Mouse (Mus musculus) left cerebral cortex, adult 8-10 months (tissue): ENCODE measurements around the gene Mrpl34. TPM values are rescaled to one million over a fixed set of nuclear protein-coding genes. Genes with fewer than 3 reads are reported as not detected.
"Not testable (repeated sequence)": the region's sequence is repeated elsewhere in the genome, so short reads cannot be mapped to it uniquely, and the experiment has no call there.

ENCODE experiments used
- DNase-seq, 2 experiments: peaks; one replicate each; pipeline ENCODE4 v3.0.0; 2022; ENCODE audit warnings: low spot score in 2 of 2
- total RNA-seq, 4 experiments: library from RNA; stranded (reverse); gene quantifications; 2 replicates each; pipeline ENCODE4 v1.2.4; 2022

Mrpl34 gene
- total RNA-seq = 10 to 100 TPM; 50.0 to 56.8 (median 53.3) TPM

DNA sequence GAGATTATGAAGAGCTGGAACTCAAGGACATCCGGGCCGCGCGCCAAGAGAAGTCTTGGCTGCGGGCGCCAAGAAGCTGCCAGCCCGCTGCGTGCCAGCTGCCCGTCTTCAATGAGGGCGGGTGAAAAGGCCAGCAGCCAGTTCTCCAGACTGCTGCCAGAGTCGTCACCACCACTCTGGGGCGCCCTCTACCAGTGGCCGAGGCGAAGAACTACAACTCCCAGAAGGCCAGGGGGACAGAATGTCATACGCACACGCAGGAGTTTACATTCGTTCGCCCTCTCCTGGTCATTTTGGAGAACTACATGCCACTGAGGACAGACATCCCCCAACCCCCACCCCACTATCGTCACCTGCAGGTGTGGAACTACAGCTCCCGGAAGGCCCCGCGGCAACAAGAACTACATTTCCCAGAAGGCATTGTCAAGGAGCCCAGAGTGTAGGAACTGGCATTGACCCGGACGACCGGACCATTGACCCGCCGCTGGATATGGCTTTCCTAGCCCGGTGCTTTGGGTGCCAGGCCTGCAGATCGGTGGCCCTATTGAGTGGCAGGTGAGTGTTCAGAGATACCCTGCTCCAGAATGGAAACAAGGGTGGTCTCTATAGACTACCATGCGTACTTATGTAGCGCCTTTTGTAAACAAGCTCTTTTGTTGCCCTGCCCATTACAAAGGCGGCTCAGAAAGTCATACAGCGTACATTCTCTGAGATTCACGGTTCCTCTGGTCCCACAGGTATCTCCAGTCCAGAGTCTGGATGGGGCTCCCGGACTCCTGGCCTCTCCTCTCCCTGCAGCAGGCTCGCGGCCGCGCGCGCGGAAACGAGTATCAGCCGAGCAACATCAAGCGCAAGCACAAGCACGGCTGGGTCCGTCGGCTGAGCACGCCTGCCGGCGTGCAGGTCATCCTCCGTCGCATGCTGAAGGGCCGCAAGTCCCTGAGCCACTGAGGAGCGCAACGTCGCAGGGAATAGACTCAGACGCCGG is at the start of gene Mrpl34:
TSS of gene Mrpl34 (plus strand) at position 447 of the 988 bp plus-strand sequence.
- peak; percentile 94 to 99 for DNase-seq

DNA sequence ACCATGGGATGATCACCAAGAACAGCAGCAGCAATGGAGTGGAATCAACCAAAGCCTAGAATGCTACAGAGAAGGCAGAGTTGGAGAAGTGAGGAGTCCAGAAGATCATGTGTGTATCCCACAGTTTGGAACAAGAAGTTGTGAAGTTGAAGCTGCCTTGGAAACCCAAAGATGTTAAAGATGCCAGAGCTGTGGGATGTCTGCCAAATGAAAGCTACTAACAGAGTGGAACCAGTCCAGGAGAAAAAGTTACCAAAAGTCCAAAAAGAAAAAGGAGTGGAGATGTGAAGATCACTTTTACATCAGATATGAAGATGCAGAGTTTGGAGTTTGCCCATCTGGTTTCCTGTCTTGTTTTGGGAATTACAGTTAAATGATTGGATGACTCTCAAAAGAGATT is 42.6 kb upstream of the Mrpl34 start:
- no peak for DNase-seq

DNA sequence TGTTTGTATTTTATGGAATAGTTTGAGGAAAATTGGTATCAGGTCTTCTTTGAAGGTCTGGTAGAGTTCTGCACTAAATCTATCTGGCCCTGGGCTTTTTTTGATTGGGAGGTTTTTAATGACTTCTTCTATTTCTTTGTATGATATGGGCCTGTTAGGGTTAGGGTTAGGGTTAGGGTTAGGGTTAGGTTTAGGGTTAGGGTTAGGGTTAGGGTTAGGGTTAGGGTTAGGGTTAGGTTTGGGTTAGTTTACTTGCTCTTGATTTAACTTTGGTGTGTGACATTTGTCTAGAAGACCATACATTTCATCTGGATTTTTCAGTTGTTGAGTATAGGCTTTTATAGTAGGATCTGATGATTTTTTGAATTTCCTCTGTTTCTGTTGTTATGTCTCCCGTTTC is 31.8 kb upstream of the Mrpl34 start:
- not testable (repeated sequence) for DNase-seq

DNA sequence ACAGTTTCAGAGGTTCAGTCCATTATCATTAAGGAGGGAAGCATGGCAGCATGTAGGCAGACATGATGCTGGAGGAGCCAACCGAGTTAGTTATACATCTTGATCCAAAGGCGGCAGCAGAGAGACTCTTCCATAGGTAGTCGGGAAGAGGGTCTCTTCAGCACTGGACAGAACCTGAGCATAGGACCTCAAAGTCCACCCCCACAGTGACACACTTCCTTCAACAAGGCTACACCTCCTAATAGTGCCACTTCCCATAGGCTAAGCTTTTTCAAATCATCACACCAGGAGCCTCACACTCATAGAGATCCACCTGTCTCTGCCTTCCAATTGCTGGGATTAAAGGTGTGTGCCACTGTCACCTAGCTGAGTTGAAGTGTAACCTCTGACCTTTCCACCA is 27.7 kb upstream of the Mrpl34 start:
- no peak for DNase-seq

DNA sequence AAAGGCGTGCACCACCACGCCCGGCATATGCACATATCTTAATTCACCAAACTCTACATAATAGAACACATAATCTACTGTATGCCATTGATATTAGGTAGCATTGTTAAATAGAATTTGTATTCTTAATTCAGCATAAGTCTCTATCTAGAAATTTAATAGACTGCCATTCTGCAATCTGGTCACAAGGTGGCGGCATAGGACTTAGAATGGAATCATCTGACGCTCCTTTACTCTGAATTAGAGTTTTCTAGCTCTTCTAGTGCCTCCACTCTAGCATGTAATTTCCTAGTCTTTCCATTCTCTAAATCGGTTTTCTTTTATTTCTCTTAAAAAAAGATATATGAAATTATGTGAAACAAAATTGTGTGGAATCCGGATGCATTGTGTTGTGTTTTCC is 23.4 kb upstream of the Mrpl34 start:
- DNase-seq = no peak

DNA sequence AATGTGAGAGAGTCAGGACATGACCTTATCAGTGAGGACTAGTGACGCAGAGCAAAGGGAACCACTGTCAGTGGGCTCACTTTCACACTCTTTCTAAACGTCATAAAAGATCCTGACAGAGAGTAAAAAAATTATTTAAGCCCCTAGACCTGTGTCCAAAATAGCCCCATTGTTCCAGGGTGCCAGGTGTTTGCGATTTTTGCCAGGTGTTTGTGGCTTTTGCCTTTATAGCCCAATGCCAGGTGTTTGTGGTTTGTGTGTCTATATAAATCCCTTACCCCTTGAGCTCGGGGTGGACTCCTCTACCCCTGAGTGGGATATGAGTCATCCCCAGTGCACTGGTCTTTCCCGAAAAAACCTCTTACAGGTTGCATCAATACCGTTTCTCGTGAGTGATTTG is 19.7 kb upstream of the Mrpl34 start:
- no peak for DNase-seq

DNA sequence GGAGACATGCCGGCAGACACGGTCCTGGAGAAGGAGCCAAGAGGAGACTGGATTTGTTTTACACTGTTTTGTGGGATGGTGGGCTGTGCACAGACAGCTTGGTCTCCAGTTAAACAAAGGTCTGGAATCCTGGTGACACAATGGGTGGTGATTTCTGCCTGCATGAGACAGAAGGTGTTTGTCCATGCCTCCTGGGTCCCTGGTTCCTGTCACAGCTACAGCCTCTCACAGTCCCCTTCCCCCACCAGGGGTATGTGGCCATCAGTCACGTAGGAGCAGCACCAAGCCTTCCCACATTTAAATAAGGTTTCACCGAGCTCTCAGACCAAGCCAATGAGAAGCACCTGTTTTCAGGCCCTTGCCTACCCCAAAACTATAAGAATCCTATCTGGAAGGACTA is 13.4 kb upstream of the Mrpl34 start:
- no peak for DNase-seq

DNA sequence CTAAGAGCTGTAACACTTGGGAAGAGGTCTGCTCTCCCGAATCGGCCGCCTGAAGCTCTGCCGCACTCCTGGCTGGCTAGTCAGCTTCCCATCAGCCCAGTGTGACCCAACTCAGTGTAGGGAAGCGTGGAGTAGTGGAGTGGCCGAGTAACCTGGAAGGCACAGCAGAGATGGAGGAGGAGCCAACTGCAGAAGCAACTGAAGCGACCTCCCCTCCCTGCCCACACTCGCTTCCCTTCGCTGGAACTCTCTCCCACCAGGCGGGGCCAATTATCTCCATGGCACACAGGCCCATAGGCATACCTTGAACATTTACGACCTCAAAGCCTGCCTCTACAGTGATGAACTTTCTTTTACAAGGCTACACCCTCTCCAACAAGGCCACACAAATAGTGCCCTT is 13.0 kb upstream of the Mrpl34 start:
- DNase-seq = no peak

DNA sequence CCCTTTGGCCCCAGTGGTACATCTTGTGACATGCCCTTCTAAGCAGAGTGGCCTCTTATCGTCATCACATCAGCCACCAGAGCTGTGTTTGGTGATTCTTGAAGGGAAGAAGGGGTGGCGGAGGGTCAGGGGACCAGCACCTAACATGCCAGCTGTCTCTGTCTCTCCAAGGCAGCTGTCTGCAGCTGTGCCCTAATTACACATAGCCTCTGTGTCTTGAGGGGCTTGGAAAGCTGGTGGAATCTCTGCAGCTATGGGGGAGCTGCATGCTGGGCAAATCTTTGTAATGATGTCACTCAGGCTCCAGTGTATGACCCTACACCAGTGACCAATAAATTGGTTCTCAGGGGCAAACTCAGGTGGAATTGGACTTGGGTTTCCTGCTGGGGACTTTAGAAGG is 12.1 kb upstream of the Mrpl34 start:
- no peak for DNase-seq

DNA sequence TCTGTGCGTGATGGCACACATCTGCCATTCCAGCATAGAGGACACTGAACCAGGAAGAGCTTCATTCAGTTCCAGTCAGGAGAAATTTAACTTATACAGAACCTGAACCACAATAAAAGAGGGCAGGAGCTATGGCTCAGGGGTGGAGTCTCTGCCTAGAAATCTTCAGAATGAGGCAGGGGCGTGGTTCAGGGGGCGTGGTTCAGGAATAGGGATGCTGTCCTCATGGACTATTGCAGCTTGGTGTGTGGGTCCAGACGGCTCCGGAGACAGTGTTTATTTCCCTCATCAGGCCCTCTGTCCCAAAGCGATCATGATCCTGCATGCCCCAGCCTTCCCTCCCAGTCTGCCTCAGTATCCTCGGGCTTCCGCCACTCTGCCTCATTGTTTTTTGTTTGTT is 10.1 kb upstream of the Mrpl34 start:
- DNase-seq = no peak

DNA sequence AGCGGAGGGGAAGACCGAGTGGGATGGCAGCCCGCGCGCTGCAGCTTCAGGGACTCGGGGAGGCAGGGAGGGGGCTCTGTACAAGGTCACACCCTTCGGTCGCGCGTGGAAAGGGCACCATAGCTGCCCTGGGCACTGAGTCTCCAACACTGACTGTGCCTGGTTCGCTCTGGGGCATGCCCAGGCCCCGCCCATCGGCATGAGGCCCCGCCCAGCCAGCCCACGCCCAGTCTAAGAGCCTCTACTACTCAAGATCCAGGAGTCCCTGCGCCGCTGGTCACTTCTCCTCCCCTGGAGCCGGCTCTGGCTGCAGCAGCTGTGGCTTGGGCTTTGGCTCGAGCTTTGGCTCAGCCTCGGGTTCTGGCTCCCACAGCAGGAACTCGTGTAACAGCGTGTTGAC is 7.9 kb upstream of the Mrpl34 start:
- DNase-seq = no peak

DNA sequence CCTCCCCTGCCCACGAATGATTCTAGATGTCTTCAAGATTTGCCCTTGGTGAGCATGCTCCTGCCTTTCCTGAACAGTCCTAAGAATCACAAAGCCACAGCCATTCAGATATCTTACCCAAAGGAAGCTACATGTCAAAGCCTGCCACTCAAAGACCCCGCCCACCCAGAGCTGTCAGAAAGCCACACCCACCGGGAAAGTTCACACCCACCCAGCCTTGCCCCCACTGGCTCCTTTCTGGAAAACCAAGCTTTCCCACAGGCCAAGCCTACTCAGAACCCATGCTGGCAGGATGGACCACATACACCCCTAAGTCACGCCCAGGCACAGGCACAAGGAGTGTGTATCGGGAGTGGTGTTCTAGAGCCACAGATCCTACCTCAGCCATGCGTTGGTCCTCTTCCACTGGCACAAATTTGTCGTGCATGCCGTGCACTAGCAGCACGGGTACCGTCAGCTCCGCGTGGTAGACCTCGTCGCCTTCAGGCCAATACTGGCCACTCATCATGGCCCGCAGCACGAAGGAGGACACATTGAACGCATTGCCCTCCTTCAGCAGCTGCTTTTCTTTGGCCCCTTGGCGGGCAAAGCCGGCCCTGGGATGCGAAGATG is 7.0 kb upstream of the Mrpl34 start:
- no peak for DNase-seq

DNA sequence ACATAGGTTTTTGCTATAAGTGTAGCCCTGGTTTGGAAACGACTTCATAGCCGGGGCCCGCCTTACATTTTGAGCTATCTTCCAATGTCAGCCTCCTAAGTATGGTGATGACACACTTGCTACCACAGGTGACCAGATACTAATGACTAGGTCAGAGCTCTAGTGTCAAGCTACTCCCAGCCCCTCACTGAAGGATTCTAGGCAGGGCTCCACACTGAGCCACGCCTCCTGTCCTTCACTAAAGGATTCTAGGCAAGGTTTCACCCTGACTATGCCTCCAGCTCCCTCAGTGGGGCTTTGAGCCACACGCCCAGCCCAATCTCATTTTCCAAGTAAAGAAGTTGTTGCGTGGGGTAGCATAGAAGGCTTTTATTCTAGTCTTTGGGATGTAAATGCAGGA is 4.0 kb upstream of the Mrpl34 start:
- no peak for DNase-seq

DNA sequence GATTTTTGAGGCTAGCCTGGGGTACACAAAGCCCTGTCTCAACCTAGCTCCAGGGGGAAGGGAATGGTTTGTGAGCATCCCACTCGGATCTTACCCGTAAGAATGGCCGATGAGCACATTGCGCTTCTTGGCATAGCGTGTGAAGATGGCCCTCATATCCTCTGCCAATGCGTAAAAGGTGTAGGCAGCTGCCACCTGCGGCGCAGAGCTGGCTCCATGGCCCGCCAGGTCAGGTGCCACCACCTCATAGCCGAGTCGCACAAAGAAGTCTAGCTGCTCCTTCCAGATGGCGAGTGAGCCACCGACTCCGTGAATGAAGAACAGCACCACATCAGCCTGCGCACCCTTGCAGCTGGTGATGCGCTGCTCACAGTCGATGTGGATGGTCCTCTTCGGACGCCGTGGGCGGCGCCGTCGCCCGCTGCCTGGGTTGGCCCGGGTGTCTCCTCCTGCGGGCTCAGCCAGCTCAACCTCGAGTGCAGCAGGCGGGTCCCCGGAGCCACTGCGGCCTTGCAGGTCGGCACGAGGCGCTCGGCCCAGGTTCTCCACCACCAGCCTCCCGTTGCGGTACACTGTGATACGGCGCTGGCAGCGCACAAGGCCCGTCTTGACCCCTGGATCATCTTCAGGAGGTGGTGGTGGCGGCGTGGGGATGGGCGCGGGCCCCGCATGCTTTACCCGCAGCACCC is 3.5 kb upstream of the Mrpl34 start:
- DNase-seq = peak in 1 of 2 experiments; percentile 33

DNA sequence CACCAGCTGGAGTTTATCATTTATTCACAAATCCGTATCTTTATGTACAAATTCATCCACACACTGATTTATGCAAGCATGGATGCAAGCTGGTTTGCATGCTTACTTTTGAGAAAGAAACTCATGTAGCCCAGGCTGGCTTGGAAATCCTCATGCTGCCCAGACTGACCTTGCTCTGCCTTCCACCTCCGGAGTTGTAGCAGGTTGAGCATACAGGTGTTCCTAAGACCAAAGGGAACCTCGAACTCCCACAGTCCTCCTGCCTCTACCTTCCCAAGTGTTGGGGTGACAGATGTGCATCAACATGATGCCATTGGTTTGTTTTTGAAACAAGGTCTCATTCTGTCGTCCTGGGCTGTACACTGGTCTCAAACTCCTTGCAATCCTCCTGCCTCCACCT is 2.6 kb upstream of the Mrpl34 start:
- DNase-seq = peak in 1 of 2 experiments; percentile 17

DNA sequence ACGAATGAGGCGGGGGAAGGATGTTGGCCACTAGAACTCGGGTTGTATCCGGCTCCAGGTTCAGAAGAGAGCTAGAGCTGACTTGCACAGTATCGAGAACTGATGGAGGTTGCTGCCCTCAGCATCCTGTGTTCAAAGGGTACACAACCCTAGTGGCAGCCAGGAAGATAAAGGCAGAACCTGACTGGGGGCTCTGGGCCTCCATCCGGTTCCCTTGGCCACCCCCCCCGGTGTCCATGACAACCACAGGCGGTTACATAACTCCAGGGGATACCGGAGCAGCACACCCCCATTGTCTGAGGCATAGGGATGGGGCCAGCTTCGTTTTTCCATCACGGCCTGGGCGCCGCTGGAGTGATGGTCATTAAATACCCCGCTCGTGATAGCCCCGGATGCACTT is 2.0 kb upstream of the Mrpl34 start:
- DNase-seq = peak in 1 of 2 experiments; percentile 64

DNA sequence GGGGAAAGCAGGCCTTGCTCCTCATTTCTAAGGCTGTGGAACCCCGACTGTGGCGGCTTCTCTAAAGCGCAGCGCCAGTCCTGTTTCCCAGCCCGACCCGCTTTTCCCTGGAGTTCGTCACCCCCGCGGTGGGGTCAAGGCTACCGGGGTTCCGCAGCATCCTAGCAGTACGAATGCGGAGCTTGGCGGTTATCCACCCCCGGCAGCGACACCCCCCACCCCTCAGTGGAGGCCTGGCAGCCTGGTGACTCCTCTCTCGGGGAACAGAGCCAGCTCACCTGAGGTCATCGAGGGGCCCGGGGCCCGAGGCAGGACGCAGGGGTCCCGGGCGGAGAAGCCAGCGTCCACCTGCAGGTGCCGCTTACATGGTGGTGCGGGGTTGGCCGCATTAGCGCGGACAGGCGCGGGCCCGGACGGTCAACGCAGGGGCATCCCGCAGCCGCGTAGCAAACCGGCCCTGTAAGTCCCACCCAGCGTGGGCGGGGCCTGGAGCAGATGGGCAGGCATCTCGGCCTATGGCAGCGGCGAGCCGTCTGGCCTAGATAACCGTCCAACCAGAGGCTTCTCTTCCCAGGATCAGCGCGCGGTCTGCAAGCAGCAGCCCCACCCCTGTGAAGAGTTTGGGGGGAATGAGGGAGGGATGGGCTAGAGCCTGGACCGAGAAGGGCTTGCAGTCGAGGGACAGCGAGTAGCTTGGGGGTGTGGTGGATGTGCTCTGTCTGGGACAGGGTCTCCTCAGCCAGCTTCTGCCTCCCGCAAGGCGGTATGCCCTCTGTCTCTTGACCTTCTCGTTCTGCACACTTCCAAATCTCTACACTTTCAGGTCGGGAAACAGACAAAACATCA is 1.3 kb upstream of the Mrpl34 start, which contains the start of gene Abhd8:
TSS of gene Abhd8 (minus strand) at position 468 of the 846 bp plus-strand sequence.
- DNase-seq = peak; percentile 97 to 98

DNA sequence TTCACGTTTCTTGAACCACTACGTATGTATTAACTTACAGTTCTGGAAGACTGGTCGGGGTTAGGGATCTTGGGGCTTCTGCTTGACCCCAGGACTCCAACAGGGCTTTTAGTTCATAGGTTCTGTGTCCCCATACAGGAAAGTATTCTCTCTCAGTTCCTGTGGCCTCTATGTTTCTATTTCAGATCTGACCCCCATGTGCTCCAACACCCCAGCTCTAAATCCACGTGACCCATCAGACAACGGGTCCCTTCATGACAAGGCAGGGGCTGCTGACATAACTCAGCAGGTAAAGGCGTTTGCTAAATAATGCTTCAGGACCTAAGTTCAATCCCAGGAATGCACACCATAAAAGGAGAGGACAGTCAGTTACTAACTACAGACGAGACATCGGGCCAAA is 974 bp downstream of the Mrpl34 start:
- peak in 1 of 2 experiments; percentile 11 for DNase-seq

DNA sequence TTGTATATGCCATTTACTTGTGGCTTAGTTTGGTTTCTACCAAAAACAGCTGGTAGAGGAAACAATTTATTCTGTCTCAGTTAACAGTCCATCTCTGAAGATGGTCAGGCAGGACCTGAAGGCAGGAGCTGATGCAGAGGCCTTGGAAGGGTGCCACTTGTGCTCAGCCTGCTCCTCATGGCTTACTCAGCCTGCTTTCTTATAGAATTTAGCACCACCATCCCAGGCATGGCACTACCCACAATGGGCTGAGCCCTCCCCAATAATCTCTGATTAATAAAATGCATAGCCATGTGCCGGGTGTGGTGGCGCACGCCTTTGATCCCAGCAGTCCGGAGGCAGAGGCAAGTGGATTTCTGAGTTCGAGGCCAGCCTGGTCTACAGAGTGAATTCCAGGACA is 1.4 kb downstream of the Mrpl34 start:
- DNase-seq = peak in 1 of 2 experiments; percentile 29

DNA sequence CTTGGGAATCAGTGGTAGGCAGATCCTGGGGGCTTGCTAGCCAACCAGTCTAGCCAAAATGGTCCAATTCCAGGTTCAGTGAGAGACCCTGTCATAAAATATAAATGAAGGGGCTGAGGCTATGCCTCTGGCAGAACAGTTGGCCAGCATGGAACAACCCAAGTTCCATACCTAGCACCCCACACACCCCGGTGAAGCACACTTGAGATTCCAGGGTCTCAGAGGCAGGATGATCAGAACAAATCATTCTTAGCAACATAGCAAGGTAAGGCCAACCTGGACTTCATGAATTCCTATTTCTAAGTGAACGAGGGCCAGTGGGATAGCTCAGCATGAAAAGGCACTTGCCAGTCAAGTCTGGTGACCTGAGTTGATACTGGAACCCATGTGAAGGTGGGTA is 2.4 kb downstream of the Mrpl34 start:
- DNase-seq = no peak

DNA sequence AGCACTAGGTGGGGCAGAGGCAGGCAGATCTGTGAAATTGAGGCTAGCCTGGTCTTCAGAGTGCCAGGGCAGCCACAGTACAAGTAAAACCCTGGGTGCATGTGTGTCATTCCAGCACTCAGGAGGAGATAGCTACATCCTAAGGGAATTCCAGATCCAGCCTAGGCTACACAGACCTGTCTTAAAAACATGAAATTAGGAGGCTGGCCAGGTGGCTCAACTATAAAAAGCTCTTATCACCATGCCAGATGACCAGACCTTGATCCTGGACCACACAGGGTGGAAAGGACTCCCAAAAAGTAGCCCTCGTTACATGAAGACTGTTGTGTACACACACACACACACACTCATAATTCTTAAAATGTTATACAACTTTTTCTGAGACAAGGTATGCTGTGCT is 3.2 kb downstream of the Mrpl34 start:
- peak in 1 of 2 experiments; percentile 13 for DNase-seq
